Mouse (Mus musculus) erythroblast, embryonic 14.5 days (primary cell): ENCODE data around the gene Emx1.

Experiments used
- GATA1 ChIP-seq: IDR thresholded peaks from 2 replicates; pipeline ENCODE4 v1.6.1; 2012; ENCODE audit warnings: low read length, inconsistent platforms, mixed read lengths
- TAL1 ChIP-seq: IDR thresholded peaks from 3 replicates; pipeline ENCODE4 v1.6.1; 2012; ENCODE audit warnings: low read length, inconsistent platforms, mixed read lengths

DNA sequence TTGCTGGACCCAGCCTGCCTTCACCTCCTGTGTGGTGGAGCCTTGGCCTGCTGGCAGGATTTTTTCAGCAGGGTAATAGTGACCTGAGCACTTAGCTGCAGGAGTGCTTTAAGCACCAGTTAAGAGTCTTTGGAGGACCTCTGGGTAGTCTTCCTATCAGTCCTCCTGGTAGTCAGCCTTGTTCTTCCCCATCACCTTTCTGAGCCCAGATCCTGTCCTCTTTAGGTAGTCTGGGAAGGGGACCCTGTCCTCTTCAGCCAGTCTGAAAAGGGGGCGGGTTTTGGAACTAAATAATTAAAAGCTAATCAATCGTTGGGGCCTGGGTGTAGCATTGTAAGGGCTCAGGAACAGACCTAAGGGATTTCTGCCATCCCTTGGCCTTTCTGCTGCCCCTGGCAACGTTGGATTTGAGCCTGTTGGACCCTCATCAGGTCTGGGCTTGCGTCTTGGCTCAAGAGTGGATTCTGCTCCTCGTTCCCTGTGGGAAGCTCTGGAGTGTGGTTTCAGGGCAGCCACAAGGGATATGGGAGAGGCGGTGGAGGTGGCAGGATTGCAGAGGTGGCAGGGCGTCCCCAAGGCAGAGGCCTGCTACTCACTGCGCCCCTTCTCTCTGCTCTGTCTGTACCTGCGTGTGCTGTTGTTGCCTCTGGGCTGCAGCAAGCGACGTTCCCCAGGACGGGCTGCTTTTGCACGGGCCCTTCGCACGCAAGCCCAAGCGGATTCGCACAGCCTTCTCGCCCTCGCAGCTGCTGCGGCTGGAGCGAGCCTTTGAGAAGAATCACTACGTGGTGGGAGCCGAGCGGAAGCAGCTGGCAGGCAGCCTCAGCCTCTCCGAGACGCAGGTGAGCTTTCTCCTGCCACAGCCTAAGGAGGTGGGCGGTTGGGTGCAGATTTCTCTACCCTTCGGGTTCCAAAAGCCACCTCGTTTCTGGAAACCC, 6.4 kb downstream of the Emx1 start:
- no peak for TF ChIP-seq TAL1
- no peak for TF ChIP-seq GATA1
